Mouse (Mus musculus): ENCODE results near the gene Pitpnm2.

Gene Pitpnm2

DNA sequence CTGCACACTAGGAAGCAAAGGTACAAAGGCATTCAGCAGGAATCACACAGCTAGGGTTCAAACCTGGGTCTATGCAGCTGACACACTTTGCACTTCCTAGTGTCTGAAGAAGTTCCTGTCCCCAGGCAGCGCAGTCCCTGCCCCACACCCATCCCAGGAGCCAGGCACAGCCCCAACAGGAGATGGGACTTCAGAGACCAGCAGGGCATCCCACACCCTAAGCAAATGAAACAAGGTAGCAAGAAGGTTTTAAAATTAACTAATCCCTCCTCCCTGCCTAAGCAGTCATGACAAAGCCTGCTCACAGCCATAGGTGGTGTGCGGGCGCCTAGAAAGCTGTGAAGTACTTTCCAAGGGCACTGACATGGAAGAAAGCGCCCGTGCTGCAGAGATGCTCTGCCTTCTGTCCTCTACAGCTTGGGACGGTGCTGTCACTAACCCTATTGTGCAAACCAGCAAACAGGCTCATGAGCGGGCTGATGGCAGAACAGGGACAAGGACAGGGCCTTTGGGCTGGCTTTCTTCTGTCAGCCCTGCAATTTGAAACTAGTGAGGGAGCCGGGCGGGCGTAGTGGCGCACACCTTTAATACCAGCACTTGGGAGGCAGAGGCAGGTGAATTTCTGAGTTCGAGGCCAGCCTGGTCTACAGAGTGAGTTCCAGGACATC is 68.9 kb downstream of the Pitpnm2 start:
- no peak for DNase-seq (ENCODE audit: low spot score)

DNA sequence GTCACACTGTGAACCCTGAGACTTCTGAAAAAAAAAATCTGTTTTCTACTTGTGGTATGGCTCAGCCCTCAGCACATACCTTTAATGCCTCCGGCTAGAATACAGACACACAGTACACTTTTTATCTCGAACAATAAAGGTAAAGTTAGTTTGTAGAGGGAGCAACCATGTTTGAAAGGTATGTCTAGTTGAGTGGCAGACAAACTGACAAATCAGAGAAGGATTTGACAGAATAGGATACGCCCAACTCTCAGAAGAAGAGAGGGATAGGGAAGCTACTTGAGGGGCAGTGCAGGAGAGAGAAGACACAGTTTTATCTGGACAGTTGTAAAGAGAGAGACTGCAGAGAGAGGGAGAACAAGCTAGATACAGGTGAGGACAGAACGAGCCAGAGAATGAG is 70.1 kb downstream of the Pitpnm2 start:
- DNase-seq (ENCODE audit: low spot score) = no peak

DNA sequence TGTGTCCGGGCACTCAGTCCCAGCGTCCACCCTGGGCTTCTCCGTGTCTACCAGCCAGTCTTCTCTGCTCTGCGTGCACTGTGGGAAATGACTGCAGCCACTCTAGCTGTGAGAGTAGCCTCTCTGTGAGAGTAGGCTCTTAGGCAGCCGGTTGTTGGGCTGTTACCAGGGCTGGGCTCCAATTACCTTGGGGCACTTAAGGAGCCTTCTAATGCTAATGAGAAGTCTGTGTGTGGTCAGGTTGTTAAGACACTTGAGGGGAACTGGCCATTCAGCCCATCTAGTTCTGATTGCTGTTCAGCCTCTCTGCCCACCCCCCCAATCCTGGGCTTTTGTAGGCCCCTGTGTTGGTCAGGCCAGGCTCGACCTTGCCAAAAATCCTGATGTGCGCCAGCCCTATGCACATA is 72.8 kb downstream of the Pitpnm2 start:
- no peak for DNase-seq (ENCODE audit: low spot score)

GRCm38 (mm10) chr5:124175138-124175537 is 74.4 kb downstream of the Pitpnm2 start:
- DNase-seq (ENCODE audit: low spot score) = no peak

- DNase-seq (ENCODE audit: low spot score) = no peak
These were observed 76.3 kb downstream of the Pitpnm2 start for GRCm38 (mm10) chr5:124173012-124173985.

DNA sequence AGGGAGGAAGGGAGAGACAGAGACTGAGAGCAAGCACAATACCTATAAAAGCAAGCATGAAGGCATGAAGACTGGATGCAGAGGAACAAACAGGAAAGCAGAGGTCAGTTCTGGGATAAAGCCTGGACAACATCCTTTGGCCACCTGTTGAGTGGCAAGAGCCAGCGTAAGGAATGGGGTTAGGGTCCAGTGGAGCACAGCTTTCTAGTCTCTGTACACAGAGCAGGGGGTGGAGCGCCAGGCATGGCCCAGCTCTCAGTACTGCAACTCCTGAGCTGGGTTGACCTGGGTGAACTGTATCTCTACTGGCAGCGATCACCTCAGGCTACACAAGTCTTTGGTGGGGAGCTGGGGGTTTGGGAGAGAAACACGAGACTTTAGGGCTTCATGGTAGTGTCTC is 77.3 kb downstream of the Pitpnm2 start:
- no peak for DNase-seq (ENCODE audit: low spot score)

DNA sequence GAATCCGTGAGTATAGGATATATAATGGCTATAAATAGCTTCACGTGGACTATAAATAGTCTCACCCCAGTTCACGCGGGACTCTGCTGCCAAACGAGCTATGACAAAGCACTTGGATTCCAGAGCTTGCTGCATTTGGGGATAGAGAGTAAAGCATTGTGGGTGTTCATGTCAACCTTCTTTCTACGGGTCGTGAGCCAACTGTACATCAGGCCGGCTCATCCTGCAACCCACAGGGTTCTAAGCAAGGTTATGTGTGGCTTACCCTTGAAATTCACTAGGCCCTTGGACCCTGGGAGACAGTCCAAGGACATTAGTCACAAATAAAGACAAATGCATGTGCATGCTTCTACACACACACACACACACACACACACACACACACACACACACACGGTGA is 77.8 kb downstream of the Pitpnm2 start:
- no peak for DNase-seq (ENCODE audit: low spot score)

GRCm38 (mm10) chr5:124169224-124169621 is 80.3 kb downstream of the Pitpnm2 start:
- DNase-seq (ENCODE audit: low spot score) = no peak

GRCm38 (mm10) chr5:124168428-124169223 is 80.9 kb downstream of the Pitpnm2 start:
- DNase-seq (ENCODE audit: low spot score) = no peak

DNA sequence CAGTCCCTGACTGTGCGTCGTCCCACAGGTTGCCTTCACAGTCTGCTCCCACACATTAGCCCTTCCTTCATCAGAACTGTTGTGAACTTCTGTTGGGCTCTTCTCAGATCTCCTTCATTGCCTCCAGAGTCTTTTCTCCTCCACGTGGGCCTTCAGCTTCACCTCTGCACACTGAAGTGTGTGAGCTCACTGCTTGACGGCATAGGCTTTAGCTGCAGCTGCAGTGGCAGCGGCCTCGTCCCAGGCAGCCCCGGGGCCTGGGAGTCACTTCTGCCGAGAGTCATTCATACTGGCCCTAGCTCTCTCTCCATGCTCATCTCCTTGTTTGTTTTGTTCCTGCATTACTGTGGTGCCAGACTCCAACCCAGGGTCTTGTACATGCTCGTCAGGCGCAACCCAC is 81.9 kb downstream of the Pitpnm2 start:
- DNase-seq (ENCODE audit: low spot score) = no peak

- DNase-seq (ENCODE audit: low spot score) = no peak
These were observed 82.8 kb downstream of the Pitpnm2 start for GRCm38 (mm10) chr5:124166741-124167140.

DNA sequence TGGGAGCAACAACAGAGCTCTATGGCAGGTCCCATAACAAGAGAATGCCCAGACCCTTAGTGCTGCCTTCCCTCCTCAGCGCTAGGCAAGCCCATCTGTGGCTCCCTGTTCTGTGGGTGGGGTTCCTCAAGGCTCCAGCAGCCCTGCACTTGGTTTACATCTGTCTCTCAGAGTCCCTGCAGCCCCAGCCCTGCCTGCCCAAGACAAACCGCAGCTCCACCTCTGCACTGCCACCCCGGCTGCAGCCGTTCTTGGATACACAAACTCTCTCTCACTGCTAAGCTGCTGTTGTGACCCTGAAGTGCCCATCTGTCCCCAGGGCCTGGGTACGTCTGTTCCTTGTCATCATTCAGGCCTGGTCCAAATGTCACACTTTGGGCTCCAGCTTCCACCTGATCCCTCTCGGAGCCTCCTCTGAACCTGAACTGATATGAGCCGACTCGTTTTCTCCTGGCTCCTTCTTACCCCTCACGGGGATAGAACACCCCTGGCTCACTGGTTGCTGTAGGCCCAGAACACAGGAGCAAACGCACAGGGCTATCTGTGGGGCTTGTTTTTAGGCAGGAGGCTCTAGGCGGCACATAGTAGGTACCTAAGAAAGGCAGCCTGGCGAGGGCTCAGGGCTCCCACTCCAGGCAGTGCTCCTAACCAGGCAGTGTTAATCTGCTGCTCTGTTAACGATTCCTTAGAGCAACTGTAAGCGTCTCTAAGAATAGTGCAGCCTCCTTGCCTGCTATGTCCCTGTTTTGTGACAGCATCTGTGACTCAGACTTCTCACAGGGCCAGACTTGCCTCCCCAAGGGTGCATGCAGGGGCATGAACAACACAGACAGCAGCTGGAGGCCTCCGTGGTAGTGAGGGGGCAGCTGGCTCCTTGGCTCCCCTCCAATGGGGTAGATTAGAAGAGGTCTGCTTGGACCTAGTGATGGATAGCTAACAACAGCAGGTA is 83.7 kb downstream of the Pitpnm2 start:
- DNase-seq (ENCODE audit: low spot score) = no peak

DNA sequence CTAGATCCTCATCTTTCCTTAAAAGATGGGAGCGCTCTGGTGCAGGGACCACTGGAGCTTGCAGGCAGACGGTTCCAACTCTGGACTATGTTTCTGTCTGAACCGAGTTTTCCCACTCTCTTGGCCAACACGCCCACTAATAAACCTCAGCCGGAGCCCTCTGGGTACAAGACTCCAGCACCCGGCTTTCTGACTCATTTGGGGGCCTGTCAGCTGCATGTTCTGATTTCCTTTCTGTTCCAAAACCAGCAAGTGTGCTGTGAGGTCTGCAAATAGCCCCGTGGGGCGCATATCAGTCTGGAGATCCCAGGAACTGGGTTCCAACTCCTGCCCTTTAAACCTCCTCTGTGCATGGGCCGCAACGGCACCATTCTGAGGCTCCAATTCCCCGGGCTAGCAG is 86.1 kb downstream of the Pitpnm2 start:
- DNase-seq (ENCODE audit: low spot score) = no peak

- no peak for DNase-seq (ENCODE audit: low spot score)
These were observed 87.0 kb downstream of the Pitpnm2 start for GRCm38 (mm10) chr5:124162577-124162976.

DNA sequence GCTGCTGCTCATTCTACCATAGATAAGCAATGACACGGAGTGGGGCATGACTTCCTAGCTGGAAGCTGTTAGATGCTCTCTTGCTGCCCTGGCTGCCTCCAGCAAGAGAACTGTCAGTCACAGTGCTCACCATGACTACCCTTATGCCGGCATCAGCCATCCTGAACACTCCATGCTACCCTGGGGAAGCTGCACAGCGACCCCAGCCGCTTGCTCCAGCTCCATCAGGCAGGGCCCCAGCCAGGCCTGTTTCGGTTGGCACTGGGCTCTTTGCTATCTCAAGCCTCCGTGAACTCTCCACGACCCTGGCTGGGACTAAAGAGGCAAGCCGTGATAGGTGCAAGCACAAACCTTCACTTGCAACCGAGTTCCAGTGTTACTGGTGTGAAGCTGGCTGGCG is 87.7 kb downstream of the Pitpnm2 start:
- DNase-seq (ENCODE audit: low spot score) = no peak

GRCm38 (mm10) chr5:124159453-124159852 is 90.1 kb downstream of the Pitpnm2 start:
- no peak for DNase-seq (ENCODE audit: low spot score)

DNA sequence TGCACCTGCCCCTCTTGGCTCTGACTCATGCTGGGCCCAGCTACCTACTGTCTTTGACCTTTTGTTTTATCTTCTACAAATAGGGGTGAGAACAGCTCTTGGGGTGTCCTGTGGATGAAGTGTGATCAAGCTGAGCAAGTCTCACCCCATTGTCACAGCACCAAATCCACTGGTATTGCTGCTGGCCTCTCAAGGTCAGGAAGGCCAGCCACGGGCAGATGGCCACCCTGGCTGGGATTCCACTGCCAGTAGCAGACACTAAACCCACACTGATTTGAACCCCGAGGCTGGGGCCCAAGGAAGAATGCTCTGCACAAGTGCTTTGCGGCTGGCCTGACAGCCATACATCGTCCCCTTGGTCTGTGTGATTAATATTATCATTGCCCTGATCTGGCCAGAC is 91.3 kb downstream of the Pitpnm2 start:
- no peak for DNase-seq (ENCODE audit: low spot score)

GRCm38 (mm10) chr5:124155943-124156342 is 93.6 kb downstream of the Pitpnm2 start:
- DNase-seq (ENCODE audit: low spot score) = no peak

- no peak for DNase-seq (ENCODE audit: low spot score)
These were observed 96.8 kb downstream of the Pitpnm2 start for GRCm38 (mm10) chr5:124152734-124153133.

DNA sequence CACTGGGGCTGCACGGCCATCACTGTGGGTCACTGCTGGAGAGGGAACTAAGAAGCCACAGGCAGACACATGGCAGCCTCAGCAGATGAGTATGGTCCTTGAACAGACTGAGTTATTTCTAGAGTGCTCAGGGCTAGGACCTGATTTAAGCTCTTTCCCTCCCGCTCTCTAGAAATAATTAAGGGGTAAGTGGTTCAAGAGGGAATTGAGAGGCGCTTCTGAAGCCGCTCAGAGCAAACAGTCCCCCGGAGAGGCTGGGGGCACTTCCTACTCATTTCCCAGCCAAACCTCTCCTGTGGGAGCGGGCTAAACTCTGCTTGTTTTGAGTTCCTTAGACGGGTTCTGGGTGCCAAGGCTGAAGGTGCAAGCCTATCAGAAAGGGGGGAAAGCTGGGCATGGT is 98.7 kb downstream of the Pitpnm2 start:
- no peak for DNase-seq (ENCODE audit: low spot score)

DNA sequence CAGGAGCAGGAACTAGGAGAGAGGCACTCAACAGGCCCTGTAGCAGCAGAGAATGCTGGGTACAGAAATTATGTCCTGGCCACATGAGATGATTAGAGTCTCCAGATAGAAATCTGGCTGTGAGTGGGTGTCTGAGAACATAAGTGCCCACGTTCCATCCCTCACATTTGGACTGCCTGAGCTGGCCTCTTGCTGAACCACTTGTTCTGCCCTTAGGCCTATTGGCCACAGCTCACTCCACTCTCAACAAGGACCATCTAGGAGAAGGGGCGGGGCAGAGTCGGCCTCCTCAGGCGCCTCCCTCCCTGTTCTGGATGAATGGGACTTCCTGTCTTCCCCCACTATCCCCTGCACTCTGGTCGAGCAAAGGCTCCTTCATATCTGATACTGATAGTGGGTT is 100.5 kb downstream of the Pitpnm2 start:
- DNase-seq (ENCODE audit: low spot score) = no peak

All from testis, postnatal 14 days (tissue).